Mouse (Mus musculus) A20 (cell line): ENCODE data around the gene Ubd.
A peak's percentile ranks its signal among the peaks of the same experiment; 100 is the strongest.
"Not testable (repeated sequence)": the region's sequence is repeated elsewhere in the genome, so short reads cannot be mapped to it uniquely, and the experiment has no call there.

Experiments
- DNase-seq: peaks from one replicate; pipeline ENCODE4 v3.0.0-alpha.2; 2011; ENCODE audit warnings: low read depth, low spot score

The Ubd gene

DNA sequence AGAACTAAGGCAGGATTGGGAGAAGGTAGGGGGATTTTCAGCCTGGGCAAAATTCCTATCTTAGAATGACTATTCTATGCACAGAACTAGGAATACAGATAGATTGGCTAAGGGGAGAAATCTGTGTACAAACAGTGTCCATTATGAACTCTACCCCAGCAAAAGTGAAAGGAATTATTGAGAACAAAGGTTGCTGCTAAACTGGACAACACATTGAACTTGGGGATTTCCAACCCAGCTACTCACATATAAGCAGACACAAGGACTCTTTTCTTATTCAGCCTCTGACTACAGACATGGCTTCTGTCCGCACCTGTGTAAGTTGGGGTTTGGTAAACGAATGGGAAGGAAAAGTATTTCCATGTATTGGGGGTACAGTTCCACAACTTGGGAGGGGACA is at the start of gene Ubd:
Gene Ubd (plus strand): TSS at position 237 of the 400 bp plus-strand sequence.
- DNase-seq: no peak

DNA sequence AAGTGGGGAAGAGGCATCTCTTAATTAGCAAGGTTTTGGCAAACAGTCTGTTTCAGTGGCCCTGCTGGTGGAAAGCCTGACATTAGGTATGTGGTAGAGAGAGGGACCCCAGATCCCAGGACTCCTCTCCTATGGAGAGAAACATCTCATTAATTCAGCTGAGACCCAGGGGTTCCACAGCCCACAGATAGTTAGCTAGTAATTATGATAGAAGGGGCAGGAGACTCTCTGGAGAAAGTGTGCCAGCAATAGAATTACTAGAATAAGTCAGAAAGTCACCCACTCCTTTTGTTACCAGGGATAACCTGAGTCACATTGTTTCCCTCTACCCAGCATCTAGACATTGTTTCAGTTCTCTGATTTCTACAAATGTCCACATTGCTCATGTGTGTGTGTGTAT is 32.3 kb upstream of the Ubd start, which contains the start of gene Olfr93:
Gene Olfr93 (minus strand): TSS at position 101 of the 400 bp plus-strand sequence.
- no peak for DNase-seq

DNA sequence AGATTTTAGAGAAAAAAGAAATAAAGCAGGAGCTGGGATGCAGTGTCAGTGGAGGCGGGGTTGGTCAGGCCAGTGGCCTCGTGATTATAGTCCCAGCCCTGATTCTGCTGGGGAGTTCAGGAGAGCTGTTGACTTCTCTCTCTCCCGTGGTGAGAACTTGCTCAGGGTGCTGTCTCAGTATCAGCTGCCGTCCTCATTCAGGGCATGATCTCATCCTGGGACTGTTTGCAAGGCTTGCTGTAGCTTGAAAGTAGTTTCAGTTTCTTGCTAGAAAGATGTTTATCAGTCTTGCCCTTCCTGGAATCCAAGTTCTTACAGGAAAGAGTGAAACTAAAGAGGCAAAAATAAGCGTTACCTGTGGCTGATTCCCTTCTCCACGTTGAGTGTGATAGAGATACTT is 8.2 kb upstream of the Ubd start:
- no peak for DNase-seq

DNA sequence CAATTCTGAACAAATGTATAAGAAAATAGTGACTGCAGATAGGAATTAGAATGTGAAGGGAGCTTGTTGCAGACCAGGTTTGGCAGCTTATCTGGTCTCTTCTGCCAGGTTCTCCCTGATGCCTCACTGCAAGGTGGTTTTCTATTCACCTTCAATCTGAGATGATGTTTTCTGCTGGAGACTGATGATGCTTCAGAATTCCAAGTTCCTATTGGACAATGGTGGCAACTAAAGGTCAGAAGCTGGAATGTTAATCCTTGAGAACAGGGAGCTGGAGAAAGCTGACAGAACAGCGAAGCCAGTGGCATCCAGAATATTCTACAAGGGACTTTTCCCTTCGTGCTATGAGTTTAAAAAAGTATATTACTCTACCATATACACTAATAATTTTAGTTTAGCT is 3.0 kb upstream of the Ubd start:
- DNase-seq: no peak

DNA sequence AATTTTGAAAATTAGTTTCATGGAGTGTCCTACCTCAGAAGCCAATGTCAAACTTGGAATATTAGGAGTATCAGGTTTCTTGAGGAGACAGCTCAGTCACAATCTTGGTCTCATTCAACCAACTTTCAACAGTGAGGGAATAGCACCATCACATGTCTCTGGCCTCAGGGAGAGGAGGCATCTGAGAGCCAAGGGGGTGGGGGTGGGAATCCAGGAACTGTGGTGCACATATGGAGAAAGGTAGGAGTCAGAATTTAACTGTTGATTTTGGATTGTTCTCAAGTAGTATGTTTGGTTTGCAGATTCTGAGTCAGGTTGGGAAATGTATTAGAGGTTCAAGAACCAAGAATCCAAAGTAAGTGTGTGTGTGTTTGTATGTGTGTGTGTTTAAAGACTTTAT is 660 bp upstream of the Ubd start:
- DNase-seq: no peak

DNA sequence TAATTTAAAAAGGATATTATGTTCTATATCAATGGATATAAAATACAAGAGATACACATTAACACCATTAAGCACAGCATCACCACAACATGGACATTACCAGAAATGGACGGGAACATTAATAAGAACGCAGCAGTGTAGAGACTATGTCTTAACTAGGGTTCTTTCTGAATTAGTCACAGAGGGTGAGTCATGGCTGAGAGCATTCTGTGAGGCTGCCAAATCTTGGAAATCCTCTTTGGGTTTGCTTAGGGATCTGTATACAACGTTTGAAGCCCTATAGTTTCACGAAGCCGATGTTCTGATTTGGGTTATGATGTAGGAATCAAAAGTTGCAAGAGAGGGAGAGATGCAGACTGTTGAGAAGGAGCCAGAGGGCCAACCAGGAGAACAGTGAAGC is 1.1 kb downstream of the Ubd start:
- DNase-seq: no peak

DNA sequence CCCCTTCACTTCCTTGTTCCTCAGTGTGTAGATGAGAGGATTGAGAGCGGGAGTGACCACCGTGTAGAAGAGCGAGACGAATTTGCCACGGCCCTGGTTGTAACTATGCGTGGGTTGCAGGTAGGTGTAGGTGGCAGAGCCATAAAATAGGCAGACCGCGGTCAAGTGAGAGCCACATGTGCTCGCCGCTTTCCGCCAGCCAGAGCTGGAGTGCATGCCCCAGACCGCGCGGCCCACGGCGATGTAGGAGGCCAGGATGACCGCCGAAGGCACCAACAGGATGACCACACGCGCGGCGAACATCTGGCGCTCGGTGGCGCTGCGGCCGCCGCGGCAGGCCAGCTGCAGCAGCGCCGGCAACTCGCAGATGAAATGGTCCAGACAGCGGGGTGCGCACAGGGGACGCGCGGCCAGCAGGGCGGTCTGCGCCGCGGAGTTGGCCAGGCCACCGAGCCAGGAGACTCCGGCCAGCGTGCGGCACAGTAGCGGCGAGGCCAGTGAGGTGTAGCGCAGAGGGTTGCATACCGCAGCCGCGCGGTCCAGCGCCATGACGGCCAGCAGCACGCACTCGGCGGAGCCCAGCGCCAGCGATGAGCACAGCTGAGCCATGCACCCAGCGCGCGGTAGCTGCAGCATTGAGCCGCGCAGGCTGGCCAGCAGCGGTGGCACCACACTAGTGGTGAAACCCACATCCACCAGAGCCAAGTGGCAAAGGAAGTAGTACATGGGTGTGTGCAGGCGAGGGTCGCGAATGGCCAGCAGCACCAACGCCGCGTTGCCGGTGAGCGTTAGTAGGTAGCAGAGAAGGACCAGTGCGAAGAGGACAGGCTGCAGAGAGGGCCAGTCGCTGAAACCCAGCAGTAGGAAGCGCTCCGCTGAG is 3.4 kb downstream of the Ubd start:
- no peak for DNase-seq

DNA sequence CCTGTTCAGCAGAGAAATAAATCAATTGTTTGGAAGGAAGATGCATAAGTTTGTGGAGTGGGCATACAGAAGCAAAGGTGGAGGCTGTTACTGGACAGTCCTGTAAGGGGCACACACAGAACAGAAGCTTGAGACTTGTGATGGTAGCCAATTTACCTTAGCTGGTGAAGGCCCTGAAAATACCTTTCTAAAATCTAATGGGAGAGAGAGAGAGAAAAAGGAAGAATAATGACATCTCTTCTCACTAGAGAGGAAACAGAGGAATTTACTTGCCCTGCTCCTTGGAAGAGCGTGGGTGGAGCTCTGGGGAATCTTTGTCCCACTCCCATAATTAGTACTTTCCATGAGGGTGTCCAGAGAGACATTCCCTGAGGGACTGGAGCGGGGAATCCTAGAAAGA is 7.2 kb downstream of the Ubd start, which contains the start of gene Olfr94:
Gene Olfr94 (minus strand): TSS at position 101 of the 400 bp plus-strand sequence.
- DNase-seq: no peak

DNA sequence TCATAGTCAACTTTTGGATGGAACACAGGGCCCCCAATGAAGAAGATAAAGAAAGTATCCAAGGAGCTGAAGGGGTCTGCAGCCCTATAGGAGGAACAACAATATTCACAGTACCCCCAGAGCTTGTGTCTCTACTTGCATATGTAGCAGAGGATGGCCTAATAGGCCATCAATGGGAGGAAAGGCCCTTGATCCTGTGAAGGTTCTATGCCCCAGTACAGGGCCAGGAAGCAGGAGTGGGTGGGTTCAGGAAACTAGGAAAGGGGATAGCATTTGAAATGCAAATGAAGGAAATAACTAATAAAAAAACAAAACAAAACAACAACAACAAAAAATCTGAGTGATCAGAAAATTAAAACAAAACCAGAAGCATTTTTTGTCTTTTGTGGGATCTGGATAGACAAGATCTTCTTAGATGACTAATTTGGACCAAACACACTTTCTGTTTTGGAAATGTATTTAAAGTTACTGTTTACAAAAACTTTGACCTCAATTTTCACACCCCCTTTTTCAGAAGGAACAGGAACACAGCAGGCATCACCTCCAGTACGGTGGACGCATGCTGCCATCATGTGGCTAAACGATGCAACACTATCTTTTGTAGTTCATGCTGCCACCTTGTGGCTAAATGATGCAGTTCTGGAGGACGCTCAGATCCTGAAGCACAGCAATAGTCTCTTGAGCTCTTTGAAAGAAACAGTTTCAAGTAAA is 9.7 kb downstream of the Ubd start:
- DNase-seq: peak; percentile 82

DNA sequence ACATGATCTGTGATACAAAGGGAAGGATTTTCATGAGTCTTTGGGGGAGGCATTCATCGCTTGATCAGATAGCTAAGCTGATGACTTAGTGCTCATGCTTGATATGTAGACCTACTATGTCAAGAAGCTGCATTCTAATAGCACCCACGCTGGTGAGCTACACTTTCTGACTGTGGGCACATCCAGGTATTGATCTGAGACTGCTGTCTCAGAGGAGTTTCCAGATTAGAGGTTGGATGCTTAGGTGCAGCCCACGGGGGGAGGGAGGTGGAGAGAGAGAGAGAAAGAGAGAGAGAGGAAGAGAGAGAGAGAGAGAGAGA is 10.2 kb downstream of the Ubd start:
- no peak for DNase-seq

DNA sequence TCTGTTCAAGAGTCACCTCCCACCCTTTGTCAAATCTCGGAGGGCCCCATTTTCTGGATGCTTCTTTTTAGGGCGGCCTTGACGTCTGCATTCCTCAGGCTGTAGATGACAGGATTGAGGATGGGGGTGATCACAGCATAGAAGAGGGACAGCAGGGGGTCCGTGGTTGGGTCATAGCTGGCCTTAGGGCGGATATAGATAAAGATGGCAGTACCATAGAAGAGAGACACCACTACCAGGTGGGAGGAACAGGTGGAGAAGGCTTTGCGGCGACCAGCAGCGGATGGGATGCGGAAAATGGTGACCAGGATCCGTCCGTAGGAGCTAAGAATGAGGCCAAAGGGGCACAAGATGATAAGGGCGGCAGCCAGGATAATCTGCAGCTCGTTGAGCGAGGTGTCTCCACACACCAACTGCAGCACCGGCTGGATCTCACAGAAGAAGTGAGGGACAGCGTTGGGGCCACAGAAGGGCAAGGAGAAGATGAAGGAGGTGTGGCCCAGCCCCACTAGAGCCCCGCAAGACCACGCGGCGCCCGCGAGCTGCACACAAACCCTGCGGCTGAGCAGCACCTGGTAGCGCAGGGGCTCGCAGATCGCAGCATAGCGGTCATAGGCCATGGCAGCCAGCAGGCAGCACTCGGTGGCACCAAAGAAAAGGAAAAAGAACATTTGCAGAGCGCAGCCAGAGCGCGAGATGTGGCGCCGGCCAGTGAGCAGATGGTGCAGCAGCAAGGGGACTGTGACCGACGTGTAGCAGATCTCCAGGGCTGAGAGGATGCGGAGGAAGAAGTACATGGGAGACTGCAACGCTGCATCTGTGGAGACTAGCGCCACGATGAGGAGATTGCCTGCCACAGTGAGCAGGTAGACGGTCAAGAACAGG is 17.4 kb downstream of the Ubd start:
- DNase-seq: no peak

DNA sequence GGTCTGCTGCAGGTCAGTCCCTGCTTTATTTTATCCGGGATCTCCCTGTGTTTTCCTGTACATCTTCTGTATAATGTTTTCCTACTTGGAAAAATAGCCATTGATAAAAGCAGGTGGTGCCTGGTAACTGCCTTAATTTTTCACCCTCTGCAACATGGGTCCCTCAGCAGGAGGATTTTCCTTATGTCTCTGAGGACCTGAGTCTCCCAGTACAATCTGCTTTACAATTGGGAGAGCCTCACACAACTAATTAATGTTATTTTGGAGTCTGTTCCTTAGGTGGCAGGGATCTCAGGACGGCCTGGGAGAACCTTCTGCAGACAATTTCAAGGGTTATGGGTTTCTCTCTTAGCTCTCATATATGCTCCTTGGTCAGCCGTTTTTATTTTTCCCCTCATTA is 19.3 kb downstream of the Ubd start, which contains the start of gene Olfr95:
Gene Olfr95 (minus strand): TSS at position 101 of the 400 bp plus-strand sequence.
- DNase-seq: no peak

DNA sequence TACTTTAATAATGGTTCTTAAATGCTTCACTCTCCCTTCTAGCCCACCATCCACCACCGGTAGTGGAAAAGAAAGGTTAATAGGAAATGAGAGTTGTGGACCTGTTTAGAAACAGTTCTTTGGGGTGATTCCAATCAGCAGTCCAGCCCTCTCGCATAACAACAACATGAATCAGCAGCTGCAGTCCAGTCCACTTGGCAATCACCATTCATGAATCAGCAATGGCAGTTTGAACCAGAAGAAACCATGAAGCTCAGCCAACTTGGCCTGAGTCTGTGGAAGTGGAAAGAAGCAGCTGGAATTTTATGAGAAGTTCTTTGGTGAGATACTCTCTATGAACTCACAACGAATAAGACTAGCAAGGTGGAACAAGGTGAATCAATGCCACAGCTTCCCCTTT is 24.8 kb downstream of the Ubd start:
- no peak for DNase-seq

DNA sequence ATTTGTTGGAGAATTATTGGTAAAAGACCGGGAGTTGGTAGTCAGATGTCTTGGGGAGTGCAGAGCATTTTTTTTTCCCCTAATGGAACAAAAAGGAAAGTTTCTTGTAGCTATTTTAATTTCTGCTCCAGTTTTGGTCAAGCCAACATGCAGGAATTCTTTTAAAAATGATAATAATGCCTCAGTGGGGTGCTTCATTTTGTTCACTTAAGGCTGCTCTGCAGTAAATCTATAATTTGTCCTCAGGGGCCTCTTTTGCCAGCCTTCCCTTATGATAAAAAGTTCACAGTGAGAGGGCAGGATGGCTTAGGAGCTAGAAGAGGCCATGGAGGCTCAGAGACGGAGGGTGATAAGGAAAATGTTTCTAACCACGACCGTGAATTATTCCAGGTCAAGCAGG is 26.2 kb downstream of the Ubd start, which contains the start of gene Olfr96:
Gene Olfr96 (plus strand): TSS at position 301 of the 400 bp plus-strand sequence.
- no peak for DNase-seq

DNA sequence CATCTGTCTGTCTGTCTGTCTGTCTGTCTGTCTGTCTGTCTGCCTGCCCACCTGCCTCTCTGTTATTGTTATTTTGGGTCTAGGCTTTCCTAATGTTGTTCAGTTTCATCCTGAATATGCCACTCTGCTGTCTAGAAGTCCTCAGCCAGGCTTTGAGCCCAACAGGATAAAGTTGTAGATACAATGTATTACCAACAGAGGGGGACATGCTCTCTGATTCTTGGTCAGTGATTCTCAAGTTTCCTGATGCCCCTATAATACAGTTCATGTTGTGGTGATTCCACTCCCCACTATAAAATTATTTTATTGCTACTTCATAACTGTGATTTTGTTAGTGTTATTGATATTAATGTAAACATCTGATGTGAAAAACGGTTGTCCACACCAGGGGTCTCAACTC is 28.2 kb downstream of the Ubd start:
- DNase-seq: peak; percentile 23

DNA sequence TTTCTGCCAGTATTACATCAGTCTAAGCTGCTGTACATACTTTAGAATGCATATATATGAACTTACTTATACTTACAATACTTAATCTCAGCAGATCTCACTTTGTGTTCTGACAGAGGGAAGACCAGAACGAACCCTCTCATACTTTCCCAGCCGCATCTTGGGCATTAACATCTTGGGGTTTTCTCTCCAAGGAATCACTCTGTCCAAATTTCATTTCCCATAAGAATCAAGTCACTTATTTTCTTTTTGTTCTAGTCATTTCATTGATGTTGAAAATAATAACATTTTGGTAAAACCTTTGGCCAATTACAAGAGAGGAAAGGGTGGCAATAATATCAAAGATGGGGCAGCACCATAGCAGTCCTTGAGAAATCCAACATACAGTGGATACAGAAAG is 43.5 kb downstream of the Ubd start, which contains the start of gene Olfr97:
Gene Olfr97 (minus strand): TSS at position 101 of the 400 bp plus-strand sequence.
- DNase-seq: not testable (repeated sequence)

DNA sequence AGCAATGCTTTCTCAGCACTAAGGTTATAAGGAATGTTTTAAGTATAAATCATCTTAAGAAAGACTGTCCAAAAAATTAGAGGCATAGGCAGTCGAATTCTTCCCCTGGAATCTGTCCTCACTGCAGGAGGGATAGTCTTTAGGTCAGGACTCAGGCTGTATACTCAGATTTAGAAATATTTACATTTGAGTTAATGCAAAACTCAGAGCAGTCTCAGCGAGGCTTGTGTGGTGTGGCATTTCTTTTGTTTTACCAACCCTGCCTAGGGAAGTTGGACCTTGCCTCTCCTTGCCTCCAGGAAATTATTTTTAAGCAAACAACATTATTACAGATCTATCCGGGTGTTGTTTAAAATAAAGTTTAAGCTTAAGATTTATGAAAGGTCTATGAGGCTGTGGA is 48.5 kb downstream of the Ubd start:
- DNase-seq: no peak
